Mouse (Mus musculus) megakaryocyte, embryonic 14.5 days (primary cell): ENCODE data around the gene C2cd2.

Source experiments
- FLI1 ChIP-seq: IDR thresholded peaks from 2 replicates; pipeline ENCODE4 v1.6.1; 2012; ENCODE audit warnings: low read length, inconsistent platforms, mixed read lengths
- GATA1 ChIP-seq: IDR thresholded peaks from 3 replicates; pipeline ENCODE4 v1.6.1; 2012; ENCODE audit warnings: mixed read lengths, low read length, inconsistent platforms, borderline replicate concordance

GRCm38 (mm10) chr16:97919793-97920192 is 42.6 kb downstream of the C2cd2 start:
- no peak for TF ChIP-seq GATA1
- no peak for TF ChIP-seq FLI1
